Mouse (Mus musculus): ENCODE results near the gene Psme1. TPM values are rescaled to one million over a fixed set of nuclear protein-coding genes. Genes with fewer than 3 reads are reported as not detected.

Gene Psme1
- 748 TPM for polyA plus RNA-seq (2017; shearing (Covaris generic))

DNA sequence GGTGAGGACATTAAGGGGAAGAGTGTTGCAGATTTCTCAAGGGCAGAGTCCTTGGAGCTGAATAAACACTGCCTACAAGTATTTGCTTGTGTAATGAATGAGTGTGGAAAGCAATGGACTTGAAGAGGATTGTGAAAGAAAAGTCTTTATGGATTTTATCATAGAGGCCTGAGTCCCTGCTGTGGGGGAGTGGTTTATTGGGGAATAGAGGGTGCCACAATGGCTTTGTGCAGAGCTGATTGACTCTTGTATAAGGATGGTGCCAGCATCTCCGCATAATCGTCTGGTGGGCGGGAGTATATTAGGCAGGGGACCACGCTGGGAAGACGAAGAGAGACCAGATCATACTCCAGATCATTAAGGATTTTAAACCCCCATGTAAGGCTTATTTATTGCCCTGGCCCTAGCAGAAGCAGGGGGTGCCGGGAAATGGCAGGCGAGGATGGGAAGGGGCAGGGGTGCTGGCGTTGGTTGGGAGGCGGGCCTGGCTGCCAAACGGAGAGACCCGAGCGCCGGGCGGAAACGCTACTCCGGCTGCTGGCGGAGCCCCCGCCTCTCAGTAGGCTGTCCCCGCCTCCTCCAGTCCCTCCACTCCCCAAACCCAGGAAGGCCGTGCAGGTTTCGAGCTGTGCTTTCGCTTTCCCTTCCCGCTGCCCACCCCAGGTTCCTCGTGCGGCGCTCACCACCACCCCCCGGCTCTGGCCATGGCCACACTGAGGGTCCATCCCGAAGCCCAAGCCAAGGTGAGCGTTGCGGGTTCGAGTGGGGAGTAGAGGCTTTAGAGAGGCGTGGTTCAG lies at the start of gene Psme1:
Psme1 (plus strand) TSS at position 253 of the 797 bp plus-strand sequence.

DNA sequence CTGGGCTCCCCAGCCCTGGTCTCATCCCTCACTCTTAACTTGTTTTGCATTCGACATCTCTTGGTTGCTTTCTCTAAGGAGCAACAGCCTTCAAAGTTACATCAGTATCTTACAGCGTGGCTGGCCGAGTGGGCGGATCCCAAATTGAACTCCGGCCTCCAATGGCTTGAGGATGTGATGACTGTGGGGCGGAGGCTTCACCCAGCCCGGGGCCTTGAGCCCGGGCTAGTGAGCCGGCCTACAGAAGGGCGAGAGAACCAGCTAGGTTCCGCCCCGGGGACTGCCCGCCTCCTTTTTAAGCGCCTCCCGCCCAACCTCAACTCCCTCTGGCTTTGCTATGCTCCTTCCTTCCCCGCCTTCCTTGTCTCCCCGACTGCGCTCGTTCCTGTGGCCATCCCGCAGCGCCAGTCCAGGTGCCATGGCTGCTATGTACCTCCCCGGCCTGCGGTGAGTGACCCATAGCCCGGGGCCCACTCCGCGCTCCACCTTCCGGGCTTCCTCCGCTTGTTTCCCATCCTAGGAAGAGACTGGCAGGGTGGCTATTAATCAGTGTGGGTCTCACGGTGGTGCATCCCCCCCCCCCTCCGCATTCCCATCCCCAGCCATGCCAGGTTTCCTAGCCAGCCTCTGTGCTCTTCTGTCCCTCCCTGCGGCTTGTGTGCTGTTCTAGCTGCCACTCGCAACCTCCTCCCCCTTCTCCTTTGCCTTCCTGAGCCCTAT lies 37.7 kb upstream of the Psme1 start, which contains the start of gene Pck2:
Pck2 (plus strand) TSS at position 200 of the 720 bp plus-strand sequence.

DNA sequence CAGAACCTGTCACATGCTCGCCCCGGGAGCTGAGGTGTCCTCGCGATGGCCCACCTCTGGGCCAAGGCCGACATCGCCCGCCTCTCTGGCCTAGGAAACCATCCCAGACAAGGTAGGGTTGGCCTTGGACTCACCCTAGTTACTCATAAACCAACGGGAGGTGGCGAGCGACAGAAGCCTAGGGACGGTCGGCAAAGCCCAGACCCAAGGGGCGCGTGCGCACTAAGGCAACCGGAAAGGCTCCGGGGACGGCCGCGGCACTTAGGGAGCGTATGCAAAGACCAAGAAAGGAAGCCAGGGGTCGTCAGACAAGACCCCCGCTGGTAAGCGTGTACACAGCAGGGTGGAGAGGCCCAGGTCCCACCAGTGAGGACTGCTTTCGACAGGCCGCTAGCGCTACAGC lies 18.1 kb upstream of the Psme1 start, which contains the start of gene Dcaf11:
Dcaf11 (plus strand) TSS at position 208 of the 403 bp plus-strand sequence.

DNA sequence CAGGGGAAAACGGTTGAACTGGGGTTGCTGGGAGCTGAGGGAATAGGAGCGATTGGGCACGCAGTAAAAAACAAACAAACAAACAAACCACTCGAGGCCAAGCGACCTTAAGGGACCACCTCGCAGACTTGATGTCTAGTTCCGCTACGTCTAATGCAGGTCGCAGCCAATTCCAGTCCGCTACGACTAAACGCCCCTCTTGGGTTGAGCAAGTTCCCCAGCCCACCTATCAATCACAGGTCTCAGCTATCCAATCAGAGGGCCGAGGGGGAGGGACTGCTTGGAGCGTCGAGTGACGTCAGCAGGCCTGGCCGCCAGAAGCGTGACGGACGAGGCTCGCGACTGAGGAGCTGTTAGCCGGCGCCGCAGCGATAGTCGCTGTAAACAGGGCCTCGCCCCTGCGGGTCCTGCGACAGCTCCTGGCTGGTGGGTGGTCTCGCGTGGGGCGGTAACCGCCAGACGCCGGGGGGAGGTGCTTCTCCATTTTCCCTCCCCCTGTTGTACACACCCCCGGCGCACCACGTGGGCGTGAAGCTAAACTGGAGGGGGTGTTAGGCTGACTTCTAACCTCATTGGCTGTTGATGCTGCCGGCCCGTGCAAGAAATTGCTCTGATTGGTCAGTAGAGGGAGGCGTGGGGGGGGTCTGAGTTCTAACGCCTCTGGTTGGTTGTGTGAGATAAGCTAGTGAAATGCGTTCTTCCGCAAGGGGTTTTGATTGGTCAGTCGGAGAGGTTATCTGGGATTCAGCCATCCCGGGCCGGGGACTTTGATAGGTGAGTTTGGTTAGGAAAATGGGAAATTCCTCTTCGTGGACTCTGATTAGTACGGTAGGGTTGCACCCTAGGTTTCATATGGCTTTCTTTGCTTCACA lies 17.5 kb upstream of the Psme1 start, which contains the start of gene A730061H03Rik:
A730061H03Rik (minus strand) TSS at position 205 of the 872 bp plus-strand sequence.

DNA sequence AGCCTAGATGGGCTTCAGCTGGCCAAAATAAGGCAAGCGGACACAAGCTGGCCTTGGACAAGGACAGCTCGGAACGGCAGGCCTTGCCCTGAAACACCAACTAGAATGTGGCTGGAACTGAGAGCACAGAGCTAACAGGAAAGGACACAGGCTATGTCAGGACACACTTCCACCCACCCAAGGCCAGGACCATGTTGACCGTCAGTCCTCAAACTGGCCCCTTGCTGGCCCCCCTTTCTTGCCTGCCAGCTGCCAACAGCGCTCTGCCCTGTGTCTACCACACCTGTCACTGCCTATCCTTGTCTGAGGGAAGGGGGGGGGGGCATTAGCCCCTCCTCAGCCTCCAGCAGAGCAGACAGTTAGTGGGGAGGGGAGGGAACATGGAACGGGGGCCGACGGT lies 2.6 kb upstream of the Psme1 start, which contains the start of gene Fitm1:
Fitm1 (plus strand) TSS at position 316 of the 400 bp plus-strand sequence.

DNA sequence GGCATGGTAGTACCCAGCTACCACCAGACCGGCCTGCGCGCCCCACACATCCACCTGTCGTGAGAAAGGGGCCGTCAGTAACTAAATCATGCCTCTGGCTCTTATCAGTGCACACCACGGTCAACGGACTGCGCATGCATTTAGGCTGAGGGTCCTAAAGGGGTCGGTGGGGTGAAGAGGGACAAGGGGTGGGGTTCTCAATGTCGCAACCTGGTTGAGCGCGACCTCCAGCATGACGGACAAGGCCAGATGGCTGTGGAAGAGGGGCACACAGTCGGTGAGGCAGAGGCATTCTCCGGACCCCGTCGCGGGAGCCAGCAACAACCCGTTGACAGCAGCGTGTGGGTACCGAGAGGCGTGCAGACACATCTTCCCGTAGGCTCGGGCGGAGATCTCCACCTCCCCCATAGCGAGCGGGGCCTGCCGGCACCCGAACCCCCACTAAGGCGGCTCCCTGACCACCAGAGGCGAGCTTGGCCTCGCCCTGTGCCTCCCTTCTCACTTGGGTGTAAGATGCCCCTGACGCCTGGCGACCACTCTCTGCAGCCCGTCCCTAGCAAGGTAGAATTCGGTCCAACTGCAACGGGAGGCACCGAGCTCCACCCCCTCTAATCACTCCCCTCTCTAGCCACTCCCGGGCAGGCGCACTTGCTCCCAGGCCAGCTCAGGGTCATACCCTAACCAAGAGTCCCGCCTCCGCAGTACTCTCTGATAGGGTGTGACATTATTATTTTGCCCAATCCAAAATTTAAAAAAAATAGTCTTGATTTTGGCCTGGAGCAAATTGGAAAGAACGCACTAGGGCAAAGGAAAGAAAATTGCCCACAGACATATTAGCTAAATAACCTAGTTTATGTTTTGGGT lies 7.0 kb downstream of the Psme1 start, which contains the start of gene Emc9:
Emc9 (minus strand) TSS at position 601 of the 864 bp plus-strand sequence.

DNA sequence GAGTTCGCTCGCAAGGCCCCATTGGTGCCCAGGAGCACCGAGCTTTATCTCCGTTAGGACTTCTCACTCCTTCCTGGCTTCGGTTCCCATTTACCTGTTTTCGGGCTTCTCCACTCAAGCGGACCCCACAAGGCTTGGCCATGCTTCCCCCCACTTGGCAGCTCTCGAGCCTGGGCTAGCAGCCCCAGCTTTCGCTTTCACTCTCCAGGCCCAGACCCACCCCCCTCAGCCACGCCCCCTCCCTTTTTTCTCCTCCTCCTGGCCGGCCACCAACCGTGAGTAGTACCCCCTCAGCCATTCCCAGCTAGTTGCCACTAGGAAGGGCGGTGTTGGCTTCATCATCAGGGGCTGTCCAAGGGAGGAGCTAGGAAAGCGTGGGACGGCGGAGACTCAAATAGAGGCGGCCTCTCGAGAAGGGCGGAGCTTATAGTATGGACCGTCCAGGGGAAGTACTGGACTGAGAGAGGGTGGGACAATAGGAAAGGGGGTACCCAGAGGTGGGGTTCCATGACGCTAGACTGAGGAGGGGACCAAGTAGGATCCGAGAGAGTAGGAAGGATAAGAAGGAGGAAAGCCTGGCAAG lies 12.9 kb downstream of the Psme1 start, which contains the start of gene Psme2:
Psme2 (minus strand) TSS at position 366 of the 583 bp plus-strand sequence.

DNA sequence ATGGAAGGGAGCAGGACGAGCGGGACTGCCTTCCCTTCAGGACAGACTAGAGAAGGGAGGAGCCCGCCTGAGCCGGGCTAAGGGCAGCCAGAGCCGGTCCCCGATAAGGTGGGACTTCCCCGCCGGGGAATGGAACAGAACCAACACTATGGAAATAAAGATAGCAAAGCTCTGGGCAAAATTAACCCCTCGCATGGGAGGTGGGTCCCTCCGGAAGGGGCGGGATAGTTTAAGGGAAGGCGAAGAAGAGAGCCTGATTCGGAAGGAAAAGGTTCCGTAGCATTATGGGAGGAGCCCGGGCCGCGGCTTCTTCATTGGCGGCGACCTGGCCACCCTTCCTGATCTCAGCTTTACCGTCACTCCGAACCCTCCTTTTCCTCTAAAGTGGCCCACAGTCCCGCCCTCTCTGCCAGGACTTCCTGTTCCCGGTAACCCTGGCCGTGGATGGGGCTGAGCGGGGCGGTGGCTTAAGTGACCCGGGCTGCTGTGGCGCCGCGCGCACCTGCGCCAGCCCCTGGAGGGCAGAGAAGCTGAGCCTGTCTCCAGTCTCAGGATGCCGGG lies 13.5 kb downstream of the Psme1 start, which contains the start of gene Rnf31:
Rnf31 (plus strand) TSS at position 378 of the 561 bp plus-strand sequence.

DNA sequence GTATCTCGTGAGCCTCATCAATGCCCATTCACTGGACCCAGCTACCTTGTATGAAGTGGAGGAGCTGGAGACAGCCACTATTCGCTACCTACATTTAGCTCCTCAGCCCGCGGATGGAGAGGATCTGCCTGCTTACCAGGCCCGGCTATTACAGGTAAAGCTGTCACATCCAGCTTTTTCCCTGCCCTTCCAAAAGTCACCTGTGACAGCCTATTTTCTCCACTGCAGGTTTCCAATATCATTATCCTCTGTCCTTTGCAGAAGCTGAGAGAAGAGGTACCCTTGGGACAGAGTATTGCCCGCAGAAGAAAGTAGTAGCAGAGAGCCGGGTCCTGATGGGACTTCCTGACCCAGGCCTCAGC lies 25.3 kb downstream of the Psme1 start, which contains the start of gene Irf9:
Irf9 (plus strand) TSS at position 301 of the 362 bp plus-strand sequence.

DNA sequence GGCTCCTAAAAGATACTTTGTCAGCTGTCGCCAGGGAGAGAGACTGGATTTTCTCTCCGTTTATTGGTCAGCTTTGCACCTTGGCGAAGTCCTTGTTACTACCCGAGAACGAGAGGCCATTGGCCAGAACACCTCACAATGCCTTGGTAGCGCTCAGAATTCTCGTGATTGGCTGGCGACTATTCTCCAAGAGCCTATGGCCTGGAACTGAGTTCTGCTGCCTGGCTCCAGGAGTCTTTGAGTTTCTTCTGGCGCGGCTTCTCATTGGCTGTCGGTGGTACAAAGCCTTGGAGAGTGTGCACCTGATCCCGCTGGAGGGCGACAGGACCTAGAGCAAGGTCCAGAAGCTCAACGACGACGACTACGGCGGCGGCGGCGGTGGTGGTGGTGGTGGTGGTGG lies 39.9 kb downstream of the Psme1 start, which contains the start of gene Rec8:
Rec8 (plus strand) TSS at position 216 of the 400 bp plus-strand sequence.

Other genes starting within 250 kb of the Psme1 start
- gene Dhrs4, start 99.4 kb upstream of the Psme1 start, polyA plus RNA-seq (2017; shearing (Covaris generic)), result 28.5 TPM
- gene Carmil3, start 87.5 kb upstream of the Psme1 start, polyA plus RNA-seq (2017; shearing (Covaris generic)), result not detected
- 0.40 TPM for gene Cpne6, start 67.7 kb upstream of the Psme1 start, polyA plus RNA-seq (2017; shearing (Covaris generic))
- gene Nrl, start 53.1 kb upstream of the Psme1 start, polyA plus RNA-seq (2017; shearing (Covaris generic)), result 0.23 TPM
- 7.2 TPM for gene Pck2, start 37.9 kb upstream of the Psme1 start, polyA plus RNA-seq (2017; shearing (Covaris generic))
- gene Dcaf11, start 18.1 kb upstream of the Psme1 start, polyA plus RNA-seq (2017; shearing (Covaris generic)), result 110 TPM
- gene A730061H03Rik, start 17.7 kb upstream of the Psme1 start, polyA plus RNA-seq (2017; shearing (Covaris generic)), result 4.5 TPM
- gene Fitm1, start 2.5 kb upstream of the Psme1 start, polyA plus RNA-seq (2017; shearing (Covaris generic)), result not detected
- 15.3 TPM for gene Emc9, start 7.2 kb downstream of the Psme1 start, polyA plus RNA-seq (2017; shearing (Covaris generic))
- gene Psme2, start 13.0 kb downstream of the Psme1 start, polyA plus RNA-seq (2017; shearing (Covaris generic)), result 573 TPM
- gene Rnf31, start 13.6 kb downstream of the Psme1 start, polyA plus RNA-seq (2017; shearing (Covaris generic)), result 49.5 TPM
- 49.4 TPM for gene Irf9, start 25.4 kb downstream of the Psme1 start, polyA plus RNA-seq (2017; shearing (Covaris generic))
- gene Rec8, start 39.9 kb downstream of the Psme1 start, polyA plus RNA-seq (2017; shearing (Covaris generic)), result 0.50 TPM
- gene Ipo4, start 57.8 kb downstream of the Psme1 start, polyA plus RNA-seq (2017; shearing (Covaris generic)), result 49.8 TPM
- 2.1 TPM for gene Gm49378, start 59.8 kb downstream of the Psme1 start, polyA plus RNA-seq (2017; shearing (Covaris generic))
- gene Tm9sf1, start 65.7 kb downstream of the Psme1 start, polyA plus RNA-seq (2017; shearing (Covaris generic)), result 74.7 TPM
- 0.51 TPM for gene Tssk4, start 72.1 kb downstream of the Psme1 start, polyA plus RNA-seq (2017; shearing (Covaris generic))
- gene Mdp1, start 82.4 kb downstream of the Psme1 start, polyA plus RNA-seq (2017; shearing (Covaris generic)), result 44.7 TPM
- gene Gmpr2, start 93.8 kb downstream of the Psme1 start, polyA plus RNA-seq (2017; shearing (Covaris generic)), result 33.1 TPM
- gene Nedd8, start 94.0 kb downstream of the Psme1 start, polyA plus RNA-seq (2017; shearing (Covaris generic)), result 239 TPM
- gene Tinf2, start 103.7 kb downstream of the Psme1 start, polyA plus RNA-seq (2017; shearing (Covaris generic)), result 189 TPM
- not detected for gene Tgm1, start 135.8 kb downstream of the Psme1 start, polyA plus RNA-seq (2017; shearing (Covaris generic))
- gene Rabggta, start 144.1 kb downstream of the Psme1 start, polyA plus RNA-seq (2017; shearing (Covaris generic)), result 85.5 TPM
- gene Dhrs1, start 167.6 kb downstream of the Psme1 start, polyA plus RNA-seq (2017; shearing (Covaris generic)), result 23.0 TPM
- 49.5 TPM for gene Nop9, start 167.6 kb downstream of the Psme1 start, polyA plus RNA-seq (2017; shearing (Covaris generic))
- not detected for gene Cideb, start 180.3 kb downstream of the Psme1 start, polyA plus RNA-seq (2017; shearing (Covaris generic))
- 0.21 TPM for gene Ltb4r2, start 183.3 kb downstream of the Psme1 start, polyA plus RNA-seq (2017; shearing (Covaris generic))
- not detected for gene Ltb4r1, start 187.8 kb downstream of the Psme1 start, polyA plus RNA-seq (2017; shearing (Covaris generic))
- gene Adcy4, start 206.0 kb downstream of the Psme1 start, polyA plus RNA-seq (2017; shearing (Covaris generic)), result not detected
- 74.2 TPM for gene Ripk3, start 210.7 kb downstream of the Psme1 start, polyA plus RNA-seq (2017; shearing (Covaris generic))
- 0.37 TPM for gene Nfatc4, start 245.0 kb downstream of the Psme1 start, polyA plus RNA-seq (2017; shearing (Covaris generic))

Data from effector memory CD4-positive, alpha-beta T cell, adult 7 months (primary cell).